Mouse (Mus musculus) WW6 (cell line): ENCODE data around the gene Chst3.
"Not testable (repeated sequence)": the region's sequence is repeated elsewhere in the genome, so short reads cannot be mapped to it uniquely, and the experiment has no call there.

ENCODE experiments used
- DNase-seq: peaks from one replicate; pipeline ENCODE4 v3.0.0-alpha.2; 2013; ENCODE audit warnings: low read depth, low spot score

Gene Chst3

GRCm38 (mm10) chr10:60234006-60234405 lies 14.9 kb upstream of the Chst3 start:
- DNase-seq, result no peak

- no peak for DNase-seq
Measured at GRCm38 (mm10) chr10:60230321-60231088, 11.4 kb upstream of the Chst3 start.

- no peak for DNase-seq
Measured at GRCm38 (mm10) chr10:60229113-60229512, 10.1 kb upstream of the Chst3 start.

GRCm38 (mm10) chr10:60227666-60228065 lies 8.6 kb upstream of the Chst3 start:
- DNase-seq, result no peak

- DNase-seq, result no peak
Measured at GRCm38 (mm10) chr10:60224601-60225000, 5.5 kb upstream of the Chst3 start.

GRCm38 (mm10) chr10:60221571-60222259 lies 2.7 kb upstream of the Chst3 start:
- not testable (repeated sequence) for DNase-seq

- DNase-seq, result no peak
Measured at GRCm38 (mm10) chr10:60220607-60221006, 1.5 kb upstream of the Chst3 start.

- no peak for DNase-seq
Measured at GRCm38 (mm10) chr10:60220042-60220523, 1.0 kb upstream of the Chst3 start.

GRCm38 (mm10) chr10:60218033-60218590 lies 948 bp downstream of the Chst3 start:
- DNase-seq, result no peak

- DNase-seq, result no peak
Measured at GRCm38 (mm10) chr10:60216331-60217095, 2.5 kb downstream of the Chst3 start.

GRCm38 (mm10) chr10:60215077-60215960 lies 3.7 kb downstream of the Chst3 start:
- no peak for DNase-seq

- no peak for DNase-seq
Measured at GRCm38 (mm10) chr10:60212589-60213379, 6.3 kb downstream of the Chst3 start.

- DNase-seq, result no peak
Measured at GRCm38 (mm10) chr10:60211501-60212005, 7.5 kb downstream of the Chst3 start.

- DNase-seq, result no peak
Measured at GRCm38 (mm10) chr10:60210468-60210867, 8.6 kb downstream of the Chst3 start.

GRCm38 (mm10) chr10:60209237-60209636 lies 9.8 kb downstream of the Chst3 start:
- no peak for DNase-seq

- DNase-seq, result no peak
Measured at GRCm38 (mm10) chr10:60207166-60207705, 11.8 kb downstream of the Chst3 start.

GRCm38 (mm10) chr10:60205601-60206241 lies 13.3 kb downstream of the Chst3 start:
- DNase-seq, result no peak

GRCm38 (mm10) chr10:60202785-60203184 lies 16.3 kb downstream of the Chst3 start:
- DNase-seq, result no peak

- DNase-seq, result no peak
Measured at GRCm38 (mm10) chr10:60200996-60201395, 18.1 kb downstream of the Chst3 start.
